Mouse (Mus musculus) neutrophil, adult 59 days (primary cell): ENCODE data around the gene Oosp2. TPM values are rescaled to one million over a fixed set of nuclear protein-coding genes. Genes with fewer than 3 reads are reported as not detected.

Experiments
- total RNA-seq, 2 experiments: library from RNA; stranded (reverse); gene quantifications; 1 replicate in 1 of 2; 2 replicates in 1 of 2; pipeline ENCODE4 v1.2.4; 2023

Gene Oosp2
- total RNA-seq, result not detected

GRCm38 (mm10) chr19:11660459-11660858, at the start of gene Oosp2:
Gene Oosp2, minus strand, starts transcription at chr19:11660559.

GRCm38 (mm10) chr19:11696755-11697154, 36.4 kb upstream of the Oosp2 start, which contains the start of gene Oosp3:
Gene Oosp3, plus strand, starts transcription at chr19:11697055.

GRCm38 (mm10) chr19:11690839-11691238, 30.5 kb upstream of the Oosp2 start, which contains the start of gene Oosp1:
Gene Oosp1, minus strand, starts transcription at chr19:11691150.

GRCm38 (mm10) chr19:11640732-11641131, 19.6 kb downstream of the Oosp2 start, which contains the start of gene Ms4a3:
Gene Ms4a3, minus strand, starts transcription at chr19:11640851.

GRCm38 (mm10) chr19:11623551-11623950, 36.8 kb downstream of the Oosp2 start, which contains the start of gene Ms4a2:
Gene Ms4a2, minus strand, starts transcription at chr19:11623719.

GRCm38 (mm10) chr19:11604603-11605002, 55.8 kb downstream of the Oosp2 start, which contains the start of gene Ms4a6d:
Gene Ms4a6d, minus strand, starts transcription at chr19:11604849.

Other genes starting within 250 kb of the Oosp2 start
- 10 to 100 TPM in 1 of 2 experiments, 1 to 10 TPM in 1; 8.0 to 11.1 TPM for gene Ms4a4b, start 217.0 kb downstream of the Oosp2 start, total RNA-seq
- gene Ms4a6c, start 191.2 kb downstream of the Oosp2 start, total RNA-seq, result 100 to 1,000 TPM; 174 to 269 TPM
- 1 to 10 TPM; 2.7 to 4.3 TPM for gene Gm8369, start 174.6 kb downstream of the Oosp2 start, total RNA-seq
- gene Ms4a6b, start 144.0 kb downstream of the Oosp2 start, total RNA-seq, result 10 to 100 TPM; 20.0 to 26.4 TPM
- not detected for gene Ms4a4d, start 123.8 kb downstream of the Oosp2 start, total RNA-seq
- gene Ms4a6d, start 55.7 kb downstream of the Oosp2 start, total RNA-seq, result 10 to 100 TPM in 1 of 2 experiments, 1 to 10 TPM in 1; 8.6 to 13.8 TPM
- 1 to 10 TPM; 4.4 to 9.2 TPM for gene Ms4a2, start 36.8 kb downstream of the Oosp2 start, total RNA-seq
- gene Ms4a3, start 19.7 kb downstream of the Oosp2 start, total RNA-seq, result 10 to 100 TPM; 81.0 to 87.7 TPM
- under 1 TPM in 1 of 2 experiments, not detected in 1; 0.88 TPM for gene Oosp1, start 30.6 kb upstream of the Oosp2 start, total RNA-seq
- not detected for gene Oosp3, start 36.5 kb upstream of the Oosp2 start, total RNA-seq
- gene Gif, start 87.0 kb upstream of the Oosp2 start, total RNA-seq, result not detected
- 10 to 100 TPM; 16.3 to 16.5 TPM for gene Mrpl16, start 109.8 kb upstream of the Oosp2 start, total RNA-seq
- 10 to 100 TPM; 15.2 to 19.7 TPM for gene Stx3, start 158.8 kb upstream of the Oosp2 start, total RNA-seq
- gene Olfr1417, start 178.7 kb upstream of the Oosp2 start, total RNA-seq, result not detected
- gene Olfr1418, start 200.5 kb upstream of the Oosp2 start, total RNA-seq, result not detected
- gene Olfr1419, start 214.5 kb upstream of the Oosp2 start, total RNA-seq, result not detected
- gene Olfr1420, start 226.0 kb upstream of the Oosp2 start, total RNA-seq, result not detected